Mouse (Mus musculus): ENCODE results near the gene Zfp84. TPM values are rescaled to one million over a fixed set of nuclear protein-coding genes. Genes with fewer than 3 reads are reported as not detected.
A peak's percentile ranks its signal among the peaks of the same experiment; 100 is the strongest.

Zfp84 gene
- total RNA-seq, 2 experiments from 2014 or later: 1.7 to 3.2 TPM

GRCm38 (mm10) chr7:29815061-29815784 is 46.9 kb downstream of the Zfp84 start:
- peak; percentile 15 for ATAC-seq (replicated peaks; ENCODE audit: low FRiP score, poor library complexity, severe bottlenecking)

DNA sequence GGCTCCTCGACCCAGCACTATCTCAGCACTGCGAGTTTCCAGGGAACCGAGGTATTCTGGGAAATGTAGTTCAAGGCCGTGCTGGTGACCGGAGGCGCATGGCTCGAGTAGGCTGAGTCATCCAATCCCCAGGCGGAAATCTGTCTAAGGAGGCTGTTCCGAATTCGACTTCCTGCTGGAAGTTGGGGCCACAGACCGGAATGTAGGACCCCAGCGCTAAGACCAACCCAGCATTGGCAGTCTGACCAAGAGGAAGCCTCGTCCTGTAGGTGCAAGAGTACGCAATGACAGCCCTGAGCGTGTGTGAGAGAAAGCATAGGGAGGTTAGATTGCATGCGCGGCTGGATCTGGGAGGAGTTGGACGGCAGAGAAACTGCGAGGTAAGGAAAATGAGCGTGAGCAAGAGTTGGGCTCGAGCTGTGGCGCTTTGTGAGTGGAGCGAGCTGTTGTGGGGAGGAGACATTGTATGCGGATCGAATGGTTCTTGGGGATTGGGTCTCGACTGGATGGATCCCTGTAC is 47.6 kb downstream of the Zfp84 start, which contains the start of gene Zfp790:
Zfp790 (plus strand) TSS at position 205 of the 520 bp plus-strand sequence.
- peak; percentile 99 for ATAC-seq (replicated peaks; ENCODE audit: low FRiP score, poor library complexity, severe bottlenecking)

- peak; percentile 78 for ATAC-seq (replicated peaks; ENCODE audit: low FRiP score, poor library complexity, severe bottlenecking)
Observed at GRCm38 (mm10) chr7:29818619-29819254, 50.4 kb downstream of the Zfp84 start.

- no peak for ATAC-seq (replicated peaks; ENCODE audit: low FRiP score, poor library complexity, severe bottlenecking)
Observed at GRCm38 (mm10) chr7:29828001-29828400, 59.6 kb downstream of the Zfp84 start.

Other genes with a start within 250 kb of the Zfp84 start
- 2.9 and 5.4 TPM in 2 replicates for gene Sipa1l3, start 249.9 kb upstream of the Zfp84 start, total RNA-seq (2015; ENCODE audit: low replicate concordance)
- gene Sipa1l3, start 249.9 kb upstream of the Zfp84 start, total RNA-seq (2017; ENCODE audit: low replicate concordance): 1.1 and 5.2 TPM in 2 replicates
- not detected in 2 replicates for gene Catsperg2, start 41.5 kb upstream of the Zfp84 start, total RNA-seq (2015; ENCODE audit: low replicate concordance)
- gene Catsperg2, start 41.5 kb upstream of the Zfp84 start, total RNA-seq (2017; ENCODE audit: low replicate concordance): not detected in 2 replicates
- gene Zfp30, start 15.4 kb downstream of the Zfp84 start, total RNA-seq (2015; ENCODE audit: low replicate concordance): not detected in 2 replicates
- not detected in 2 replicates for gene Zfp30, start 15.4 kb downstream of the Zfp84 start, total RNA-seq (2017; ENCODE audit: low replicate concordance)
- 0.42 and 0.77 TPM in 2 replicates for gene Zfp790, start 47.6 kb downstream of the Zfp84 start, total RNA-seq (2015; ENCODE audit: low replicate concordance)
- gene Zfp790, start 47.6 kb downstream of the Zfp84 start, total RNA-seq (2017; ENCODE audit: low replicate concordance): 2.6 and 4.5 TPM in 2 replicates
- 0.63 TPM in 1 of 2 replicates, not detected in the other for gene Zfp940, start 85.1 kb downstream of the Zfp84 start, total RNA-seq (2015; ENCODE audit: low replicate concordance)
- gene Zfp940, start 85.1 kb downstream of the Zfp84 start, total RNA-seq (2017; ENCODE audit: low replicate concordance): not detected in 2 replicates
- 1.5 TPM in 1 of 2 replicates, not detected in the other for gene Zfp420, start 91.4 kb downstream of the Zfp84 start, total RNA-seq (2015; ENCODE audit: low replicate concordance)
- 0.26 and 0.28 TPM in 2 replicates for gene Zfp420, start 91.4 kb downstream of the Zfp84 start, total RNA-seq (2017; ENCODE audit: low replicate concordance)
- gene Zfp27, start 138.0 kb downstream of the Zfp84 start, total RNA-seq (2015; ENCODE audit: low replicate concordance): 1.0 and 1.2 TPM in 2 replicates
- gene Zfp27, start 138.0 kb downstream of the Zfp84 start, total RNA-seq (2017; ENCODE audit: low replicate concordance): 1.4 and 1.7 TPM in 2 replicates
- gene Zfp383, start 139.7 kb downstream of the Zfp84 start, total RNA-seq (2015; ENCODE audit: low replicate concordance): not detected in 2 replicates
- not detected in 2 replicates for gene Zfp383, start 139.7 kb downstream of the Zfp84 start, total RNA-seq (2017; ENCODE audit: low replicate concordance)
- 2.3 and 2.7 TPM in 2 replicates for gene Zfp74, start 185.5 kb downstream of the Zfp84 start, total RNA-seq (2015; ENCODE audit: low replicate concordance)
- gene Zfp74, start 185.5 kb downstream of the Zfp84 start, total RNA-seq (2017; ENCODE audit: low replicate concordance): 1.4 and 1.7 TPM in 2 replicates
- gene Zfp568, start 215.4 kb downstream of the Zfp84 start, total RNA-seq (2015; ENCODE audit: low replicate concordance): 2.5 and 3.5 TPM in 2 replicates
- gene Zfp568, start 215.4 kb downstream of the Zfp84 start, total RNA-seq (2017; ENCODE audit: low replicate concordance): 3.0 and 4.2 TPM in 2 replicates